Comparison of ENCODE assay signal across 26 mouse cellular contexts in the genomic region with DNA sequence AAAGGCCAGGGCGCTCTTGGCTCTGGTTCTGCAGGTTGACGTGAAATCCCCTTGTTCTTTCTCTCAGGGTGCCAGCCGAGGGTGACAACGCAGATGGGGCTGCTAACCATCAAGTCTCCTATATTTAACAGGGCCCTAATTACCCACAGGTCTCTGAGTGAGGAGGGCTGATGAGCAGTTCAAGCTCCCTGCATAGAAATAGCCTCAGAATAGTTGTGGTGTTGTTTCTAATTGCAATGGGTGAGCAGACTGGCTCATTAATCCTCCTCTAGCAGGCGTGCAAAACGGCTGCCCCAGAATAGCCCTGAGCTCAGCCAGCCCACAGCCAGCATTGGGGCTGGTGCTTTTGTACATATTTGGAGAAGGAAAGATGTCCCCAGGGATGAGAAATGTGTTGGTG. TPM values are rescaled to one million over a fixed set of nuclear protein-coding genes. Genes with fewer than 3 reads are reported as not detected.
A peak's percentile ranks its signal among the peaks of the same experiment; 100 is the strongest.
DNase-seq lines count a peak whose midpoint lies in the region; ATAC-seq and TF ChIP-seq lines count a peak whose summit lies in the region.
"Had no signal": no experiment of that assay in that cellular context is flagged by ENCODE, and none has a peak within 500 bp of the region (broad histone marks: within the 10 kb centered on the region; RNA-seq: fewer than 3 reads in every experiment).

No protein-coding gene starts in this region.

- H3K27me3 ChIP-seq in midbrain, embryonic 13.5 days = no peaks in the 10 kb centered on the region
- H3K27me3 ChIP-seq in midbrain, embryonic 16.5 days (ENCODE audit: control insufficient read depth, insufficient read depth, low read depth, low read length) = no peaks in the 10 kb centered on the region
- H3K27me3 ChIP-seq in forebrain, embryonic 14.5 days (replicated peaks; ENCODE audit: control insufficient read depth, insufficient read depth, low read length) = no peaks in the 10 kb centered on the region
- H3K27me3 ChIP-seq: embryonic facial prominence, embryonic 13.5 days; hindbrain, embryonic 12.5 days; intestine, embryonic 15.5 days; midbrain, embryonic 15.5 days; Patski had no signal

- 0 out of 2 replicates have a peak, but pooled peaks have one; percentile 9 for ATAC-seq in midbrain, embryonic 13.5 days
- no peak for ATAC-seq in midbrain, embryonic 16.5 days
- ATAC-seq in forebrain, embryonic 14.5 days = peak; percentile 78
- ATAC-seq: hindbrain, postnatal 0 days; intestine, embryonic 15.5 days; midbrain, embryonic 15.5 days; Patski had no signal

- TF ChIP-seq POLR2A in brain, embryonic 14.5 days (IDR thresholded peaks at IDR 0.05; ENCODE audit: borderline replicate concordance, extremely low read depth, insufficient read depth, insufficient read length, poor library complexity, severe bottlenecking) = no peak

- no peak overlapping the region for H3K9ac ChIP-seq in midbrain, embryonic 13.5 days (replicated peaks)
- no peak overlapping the region for H3K9ac ChIP-seq in midbrain, embryonic 16.5 days (ENCODE audit: low read depth, low read length)
- no peak overlapping the region for H3K9ac ChIP-seq in forebrain, embryonic 14.5 days (ENCODE audit: low read length)
- H3K9ac ChIP-seq: embryonic facial prominence, embryonic 13.5 days; hindbrain, embryonic 12.5 days; intestine, embryonic 15.5 days; liver, embryonic 14.5 days; midbrain, embryonic 15.5 days had no signal

- peak; percentile 79 for DNase-seq in brain, embryonic 14.5 days (ENCODE audit: low read depth)
- DNase-seq in forebrain, embryonic 14.5 days (ENCODE audit: low spot score) = peak; percentile 58
- no peak for DNase-seq in yolk sac, embryonic 10.5 days (ENCODE audit: low spot score)
- DNase-seq in right cerebral cortex, adult 2 months (ENCODE audit: low spot score in 2 of 2) = no peak
- DNase-seq: adrenal gland, postnatal 10 days; cerebellum, adult 18-20 months; cerebellum, postnatal 10 days; gastrocnemius, postnatal 36 days; kidney, adult 8-10 months; kidney, postnatal 4 days; liver; lung, adult 2 months; lung, postnatal 10 days; right cerebral cortex, postnatal 14 days; thymus, postnatal 4 days had no signal

- H3K4me2 ChIP-seq in midbrain, embryonic 13.5 days (replicated peaks) = no peak overlapping the region
- H3K4me2 ChIP-seq in midbrain, embryonic 16.5 days (ENCODE audit: low read length) = no peak overlapping the region
- H3K4me2 ChIP-seq in forebrain, embryonic 14.5 days (ENCODE audit: low read length) = no peak overlapping the region
- H3K4me2 ChIP-seq: embryonic facial prominence, embryonic 13.5 days; hindbrain, embryonic 12.5 days; intestine, embryonic 15.5 days; midbrain, embryonic 15.5 days had no signal

- 62% methylated on average over 6 of the region's 6 CpGs for WGBS in midbrain, embryonic 13.5 days
- WGBS in midbrain, embryonic 16.5 days = 52% methylated on average over 6 of the region's 6 CpGs
- WGBS in forebrain, embryonic 14.5 days = 25% methylated on average over 6 of the region's 6 CpGs

- H3K36me3 ChIP-seq in midbrain, embryonic 13.5 days = no peaks in the 10 kb centered on the region
- no peaks in the 10 kb centered on the region for H3K36me3 ChIP-seq in midbrain, embryonic 16.5 days (ENCODE audit: control insufficient read depth, insufficient read depth, low read length)
- H3K36me3 ChIP-seq in forebrain, embryonic 14.5 days (ENCODE audit: control insufficient read depth, insufficient read depth, low read length) = no peaks in the 10 kb centered on the region
- H3K36me3 ChIP-seq: embryonic facial prominence, embryonic 13.5 days; G1E; hindbrain, embryonic 12.5 days; intestine, embryonic 15.5 days; midbrain, embryonic 15.5 days had no signal

- H3K27ac ChIP-seq in midbrain, embryonic 13.5 days = no peak overlapping the region
- no peak overlapping the region for H3K27ac ChIP-seq in midbrain, embryonic 16.5 days (ENCODE audit: low read length)
- 0 out of 2 replicates have a peak overlapping the region, but pooled peaks have one; percentile 11 for H3K27ac ChIP-seq in forebrain, embryonic 14.5 days (ENCODE audit: low read depth, low read length)
- H3K27ac ChIP-seq: embryonic facial prominence, embryonic 13.5 days; hindbrain, embryonic 12.5 days; hindbrain, postnatal 0 days; intestine, embryonic 15.5 days; kidney, postnatal 0 days; liver, embryonic 14.5 days; midbrain, embryonic 15.5 days had no signal

- no peak overlapping the region for H3K4me3 ChIP-seq in midbrain, embryonic 13.5 days (replicated peaks)
- H3K4me3 ChIP-seq in midbrain, embryonic 16.5 days (ENCODE audit: low read depth, low read length) = no peak overlapping the region
- H3K4me3 ChIP-seq in forebrain, embryonic 14.5 days (ENCODE audit: low read depth, low read length) = no peak overlapping the region
- H3K4me3 ChIP-seq: embryonic facial prominence, embryonic 13.5 days; hindbrain, embryonic 12.5 days; intestine, embryonic 15.5 days; midbrain, embryonic 15.5 days had no signal

- TF ChIP-seq CTCF in brain, embryonic 14.5 days (IDR thresholded peaks at IDR 0.05; ENCODE audit: borderline replicate concordance, extremely low read depth, insufficient read depth, insufficient read length) = no peak

- H3K4me1 ChIP-seq in midbrain, embryonic 13.5 days (replicated peaks) = 0 out of 2 replicates have a peak, but pooled peaks cover 5% of the 10 kb centered on the region
- no peaks in the 10 kb centered on the region for H3K4me1 ChIP-seq in midbrain, embryonic 16.5 days (ENCODE audit: control insufficient read depth, insufficient read depth, low read length)
- H3K4me1 ChIP-seq in forebrain, embryonic 14.5 days (ENCODE audit: control insufficient read depth, insufficient read depth, low read length) = peaks cover 12% of the 10 kb centered on the region
- H3K4me1 ChIP-seq: embryonic facial prominence, embryonic 13.5 days; hindbrain, embryonic 12.5 days; intestine, embryonic 15.5 days; midbrain, embryonic 15.5 days had no signal

- no peaks in the 10 kb centered on the region for H3K9me3 ChIP-seq in midbrain, embryonic 13.5 days
- H3K9me3 ChIP-seq in midbrain, embryonic 16.5 days (replicated peaks; ENCODE audit: control insufficient read depth, low read length, poor library complexity, severe bottlenecking) = no peaks in the 10 kb centered on the region
- no peaks in the 10 kb centered on the region for H3K9me3 ChIP-seq in forebrain, embryonic 14.5 days (replicated peaks; ENCODE audit: control insufficient read depth, low read length)
- H3K9me3 ChIP-seq: embryonic facial prominence, embryonic 13.5 days; hindbrain, embryonic 12.5 days; intestine, embryonic 15.5 days; midbrain, embryonic 15.5 days had no signal

RNA-seq across cellular contexts. Expression of a gene that starts 56.4 kb away (rescaled TPM):
- polyA plus RNA-seq in midbrain, embryonic 13.5 days (2015; fragmentation: Nextera tagmentation; extraction: Ambion mirVana) = 0.94 and 1.6 TPM in 2 replicates
- polyA plus RNA-seq in midbrain, embryonic 16.5 days (2015; fragmentation: Nextera tagmentation; extraction: Ambion mirVana) = 0.70 and 1.0 TPM in 2 replicates
- polyA plus RNA-seq in brain, embryonic 14.5 days (2012; rRNA removed) = 0.93 and 1.0 TPM in 2 replicates
- polyA plus RNA-seq in forebrain, embryonic 14.5 days (2014; fragmentation: Nextera tagmentation; extraction: Ambion mirVana) = 0.38 and 0.72 TPM in 2 replicates
- polyA plus RNA-seq: G1E had no signal

Comparison
In these comparisons a context has a peak if more than half of its experiments do, and no peak if none do; other contexts are left out.
1. DNase-seq: peak in brain, embryonic 14.5 days (single experiment) and forebrain, embryonic 14.5 days (single experiment); none in yolk sac, embryonic 10.5 days (single experiment) and right cerebral cortex, adult 2 months (0 of 2).